Mouse (Mus musculus): ENCODE data around the gene Naa50. TPM values are rescaled to one million over a fixed set of nuclear protein-coding genes. Genes with fewer than 3 reads are reported as not detected.

The Naa50 gene
- total RNA-seq, 2 experiments from 2014 or later = 161 to 167 TPM

GRCm38 (mm10) chr16:44138979-44139535 is 573 bp upstream of the Naa50 start:
- intact Hi-C loops (cut with DNase I) = no loop called here
- peak; percentile 77 to 82 for DNase-seq

DNA sequence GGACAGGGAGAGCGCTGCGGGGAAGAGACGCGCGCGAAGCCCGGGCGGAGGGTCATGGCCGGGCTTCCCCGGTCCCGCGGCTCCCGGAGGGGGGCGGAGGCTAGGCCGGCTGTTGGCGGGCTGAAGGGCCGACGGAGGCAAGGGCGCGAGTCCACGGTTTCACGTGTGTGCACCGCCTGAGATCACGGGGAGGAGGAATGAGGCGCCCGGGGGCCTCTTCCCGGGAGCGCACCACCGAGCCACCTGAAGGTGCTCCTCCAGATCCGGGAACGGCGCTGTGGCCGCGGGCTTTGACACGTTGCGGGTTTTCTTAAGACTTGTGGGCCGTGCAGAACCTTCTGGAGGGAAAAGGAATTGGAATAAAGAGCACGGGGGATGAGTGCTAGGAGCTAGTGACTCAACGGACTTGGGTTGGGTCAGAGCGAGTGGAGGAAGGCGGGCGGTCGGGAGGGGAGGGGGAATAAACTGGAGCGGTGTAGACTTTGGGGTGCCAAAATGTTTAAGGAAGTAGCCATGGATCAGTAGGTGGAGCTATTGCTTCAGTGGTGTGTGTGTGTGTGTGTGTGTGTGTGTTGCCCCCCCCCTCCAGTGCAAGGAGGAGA is 657 bp downstream of the Naa50 start:
- intact Hi-C loops (cut with DNase I) = loop anchor here (2.0 kb wide), 2 partner anchors 33 to 99 kb away; partner anchors contain the start of gene Usf3

DNA sequence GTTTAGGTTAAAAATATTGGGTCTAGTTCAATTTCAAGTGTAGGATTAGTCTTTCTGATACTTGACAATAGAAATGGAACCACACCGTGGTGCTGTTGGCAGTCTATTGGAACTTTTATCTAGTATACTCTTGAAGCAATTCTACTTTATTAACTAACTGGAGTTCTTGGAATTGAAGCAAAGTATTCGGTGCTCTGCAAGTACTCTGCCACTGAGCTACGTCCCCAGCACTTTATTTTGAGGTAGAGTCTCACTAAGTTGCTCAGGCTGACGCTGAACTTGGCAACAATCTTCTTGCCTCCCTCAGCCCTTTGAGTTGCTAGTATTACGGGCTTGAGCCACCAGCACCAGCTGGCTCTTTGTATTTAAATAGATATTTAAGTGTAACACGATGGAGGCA is 1.9 kb downstream of the Naa50 start:
- intact Hi-C loops (cut with DNase I) = loop anchor here (2.0 kb wide), 2 partner anchors 31 to 97 kb away; partner anchors contain the start of gene Usf3

More for the DNA sequence above, 657 bp downstream of the Naa50 start:
- peak; percentile 70 to 77 for DNase-seq

GRCm38 (mm10) chr16:44149002-44149767 is 9.6 kb downstream of the Naa50 start:
- intact Hi-C loops (cut with DNase I) = no loop called here
- DNase-seq = no peak

More for the DNA sequence above, 1.9 kb downstream of the Naa50 start:
- DNase-seq = no peak

DNA sequence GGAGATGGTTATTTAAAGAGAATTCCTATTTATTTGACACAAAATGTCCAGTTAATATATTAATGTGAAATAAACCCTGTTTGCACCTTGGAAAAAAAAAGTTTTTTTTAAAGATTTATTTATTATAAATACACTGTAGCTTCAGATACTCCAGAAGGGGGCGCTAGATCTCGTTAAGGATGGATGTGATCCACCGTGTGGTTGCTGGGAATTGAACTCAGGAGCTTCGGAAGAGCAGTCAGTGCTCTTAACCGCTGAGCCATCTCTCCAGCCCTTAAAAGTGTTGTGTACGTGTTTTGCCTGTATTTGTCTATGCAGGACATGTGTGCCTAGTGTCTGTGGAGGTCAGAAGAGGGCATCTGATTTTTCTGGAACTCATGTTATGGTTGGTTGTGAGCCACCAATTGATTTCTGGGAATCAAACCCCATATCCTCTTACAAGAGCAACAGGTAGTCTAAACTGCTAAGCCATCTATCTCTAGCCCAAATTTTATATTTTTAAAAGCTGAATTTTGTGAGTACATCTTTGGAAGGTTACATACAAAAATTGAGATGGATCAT is 14.9 kb downstream of the Naa50 start:
- intact Hi-C loops (cut with DNase I) = no loop called here
- no peak for DNase-seq

DNA sequence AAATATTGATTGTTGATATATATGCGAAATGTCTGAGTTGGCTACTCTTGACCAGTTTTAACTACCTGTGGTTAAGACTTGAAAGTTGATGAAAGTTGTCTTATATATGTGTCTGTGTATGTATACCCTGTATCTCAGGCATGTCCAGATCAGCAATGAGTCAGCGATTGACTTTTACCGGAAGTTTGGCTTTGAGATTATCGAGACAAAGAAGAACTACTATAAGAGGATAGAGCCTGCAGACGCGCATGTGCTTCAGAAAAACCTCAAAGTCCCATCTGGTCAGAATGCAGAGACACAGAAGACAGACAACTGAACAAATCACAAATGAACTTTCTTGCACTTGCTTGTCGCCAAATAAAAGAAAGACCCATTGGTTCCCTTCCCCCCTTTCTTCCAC is 19.7 kb downstream of the Naa50 start:
- intact Hi-C loops (cut with DNase I) = no loop called here
- no peak for DNase-seq

- intact Hi-C loops (cut with DNase I) = no loop called here
- DNase-seq = no peak
Measured at GRCm38 (mm10) chr16:44163831-44164230, 24.2 kb downstream of the Naa50 start.

- intact Hi-C loops (cut with DNase I) = no loop called here
- DNase-seq = no peak
Measured at GRCm38 (mm10) chr16:44165182-44165581, 25.6 kb downstream of the Naa50 start.

- intact Hi-C loops (cut with DNase I) = no loop called here
- no peak for DNase-seq
Measured at GRCm38 (mm10) chr16:44168990-44169389, 29.4 kb downstream of the Naa50 start.

- intact Hi-C loops (cut with DNase I) = loop anchor here (2.0 kb wide), 2 partner anchors 32 to 66 kb away; no protein-coding TSS in a partner anchor
- DNase-seq = peak; percentile 94 to 98
Measured at GRCm38 (mm10) chr16:44172297-44173154, 32.9 kb downstream of the Naa50 start.

DNA sequence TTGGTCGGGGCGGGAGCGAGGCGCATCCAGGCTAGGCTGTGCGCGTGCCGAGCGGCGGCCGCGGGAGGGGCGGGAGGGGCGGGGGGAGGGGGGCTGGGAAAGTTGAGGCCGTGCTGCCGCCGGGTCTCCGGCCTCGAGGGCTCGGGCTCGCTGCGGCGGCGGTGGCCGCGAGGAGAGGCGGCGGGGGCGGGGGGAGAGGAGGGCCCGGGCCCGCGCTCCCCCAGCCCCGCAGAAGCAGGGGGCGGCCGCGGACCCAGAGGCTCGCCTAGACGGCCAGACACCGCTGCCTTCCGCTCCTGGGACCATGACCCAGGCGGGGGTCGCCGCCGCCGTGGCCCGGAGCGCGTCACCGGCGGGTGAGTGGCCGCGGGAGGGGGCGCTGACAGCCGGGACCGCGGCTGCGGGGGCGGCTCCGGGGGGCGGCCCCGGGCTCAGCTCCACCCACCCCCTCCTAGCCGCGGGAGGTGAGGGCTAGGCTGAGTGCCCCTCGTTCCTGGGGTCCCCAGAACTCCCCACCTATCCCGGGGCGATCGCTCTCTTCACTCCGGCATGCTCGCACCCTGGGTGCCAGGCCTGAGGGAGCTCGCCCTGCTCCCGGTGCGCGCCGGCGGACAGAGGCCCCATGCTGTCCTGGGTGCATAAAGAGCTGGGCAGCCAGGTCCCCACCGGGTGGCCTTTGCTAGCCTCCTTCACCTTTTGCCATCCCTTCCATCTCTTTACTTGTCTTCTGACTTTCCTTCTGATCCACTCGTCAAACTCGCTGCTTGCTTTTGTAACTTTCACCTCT is 33.7 kb downstream of the Naa50 start, which contains the start of gene Usf3:
Gene Usf3 (plus strand): TSS at position 92 of the 787 bp plus-strand sequence.
- DNase-seq = peak; percentile 47 to 62
- intact Hi-C loops (cut with DNase I) = loop anchor here (2.0 kb wide), 2 partner anchors 33 to 65 kb away; no protein-coding TSS in a partner anchor

- DNase-seq = no peak
- intact Hi-C loops (cut with DNase I) = loop anchor here (2.0 kb wide), 2 partner anchors 33 to 65 kb away; no protein-coding TSS in a partner anchor
Measured at GRCm38 (mm10) chr16:44173966-44174530, 34.4 kb downstream of the Naa50 start.

GRCm38 (mm10) chr16:44175001-44175400 is 35.4 kb downstream of the Naa50 start:
- intact Hi-C loops (cut with DNase I) = no loop called here
- DNase-seq = no peak

DNA sequence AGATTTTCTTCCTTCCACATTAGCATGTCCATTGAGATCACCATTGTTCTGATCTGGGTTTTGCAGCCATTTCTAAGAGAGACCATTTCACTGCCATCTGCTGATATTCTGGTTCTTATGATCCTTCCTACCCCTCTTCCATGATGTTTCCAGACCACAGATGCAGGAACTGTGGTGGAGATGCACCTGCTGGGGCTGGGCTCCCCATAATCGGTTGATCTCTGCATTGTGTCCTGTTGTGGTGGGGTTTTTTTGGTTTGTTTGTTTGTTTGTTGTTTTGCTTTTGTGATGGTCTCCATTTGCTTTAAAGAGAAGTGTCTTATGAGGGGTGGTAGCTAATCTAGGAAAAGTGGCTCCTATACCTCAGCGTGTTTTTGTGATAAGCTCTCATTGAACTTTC is 36.9 kb downstream of the Naa50 start:
- DNase-seq = no peak
- intact Hi-C loops (cut with DNase I) = no loop called here

DNA sequence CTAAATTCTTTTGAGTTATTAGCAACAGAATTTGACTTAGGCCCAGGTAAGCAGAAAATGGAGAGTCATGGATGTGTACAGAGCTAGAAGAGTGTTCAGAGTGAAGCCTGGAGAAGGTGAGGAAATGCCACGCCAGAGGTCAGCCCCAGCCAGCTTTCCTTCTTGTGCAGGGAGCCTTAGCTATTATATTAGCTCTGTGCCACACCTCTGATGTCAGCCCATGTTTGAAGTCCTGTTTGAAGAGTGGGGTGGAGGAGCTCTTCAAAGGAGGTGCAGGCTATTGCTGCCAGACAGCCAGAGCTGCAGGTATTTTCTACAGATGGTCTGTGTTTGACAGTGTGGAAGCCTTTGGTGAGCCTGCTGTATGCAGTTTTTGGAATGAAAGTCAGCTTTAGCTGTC is 38.9 kb downstream of the Naa50 start:
- intact Hi-C loops (cut with DNase I) = no loop called here
- DNase-seq = no peak

- no peak for DNase-seq
- intact Hi-C loops (cut with DNase I) = no loop called here
Measured at GRCm38 (mm10) chr16:44182597-44182996, 43.0 kb downstream of the Naa50 start.

- DNase-seq = no peak
- intact Hi-C loops (cut with DNase I) = no loop called here
Measured at GRCm38 (mm10) chr16:44184769-44185168, 45.1 kb downstream of the Naa50 start.

DNA sequence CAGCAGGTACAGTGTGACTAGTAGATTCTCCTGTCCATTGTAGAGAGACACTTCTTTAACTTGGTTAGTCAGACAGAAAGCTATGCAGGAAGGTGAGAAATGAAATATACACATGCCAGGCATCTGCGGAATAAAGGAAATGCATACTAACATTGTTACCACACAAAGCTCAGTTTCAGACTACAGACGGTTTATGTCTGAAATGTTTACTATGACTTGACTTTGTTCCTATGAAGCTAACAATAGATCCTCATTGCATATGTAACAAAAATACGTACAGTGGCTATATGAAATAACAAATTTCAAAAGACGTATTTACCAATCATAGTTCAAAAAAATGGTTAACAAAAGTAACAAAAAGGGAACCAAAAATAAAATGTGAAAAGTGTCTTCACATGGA is 47.5 kb downstream of the Naa50 start:
- intact Hi-C loops (cut with DNase I) = no loop called here
- no peak for DNase-seq

DNA sequence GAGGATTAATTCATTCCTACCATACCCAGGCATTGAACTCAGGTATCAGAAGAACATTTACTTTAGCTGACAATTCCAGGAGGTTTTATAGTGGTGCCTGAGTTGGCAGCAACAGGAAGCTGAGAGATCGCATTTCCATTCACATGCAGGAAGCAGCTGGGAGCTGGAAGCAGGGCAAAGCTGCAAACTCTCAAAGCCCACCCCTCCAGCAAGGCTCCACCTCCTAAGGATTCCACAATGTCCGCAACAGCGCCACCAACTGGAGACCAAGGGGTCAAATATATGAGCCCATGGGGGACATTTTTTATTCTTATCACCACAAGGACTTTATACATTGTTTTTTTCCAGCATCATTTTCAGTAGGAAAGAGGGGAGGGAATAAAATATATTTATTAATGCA is 49.1 kb downstream of the Naa50 start:
- intact Hi-C loops (cut with DNase I) = no loop called here
- DNase-seq = no peak

Measured in gastrocnemius, postnatal 36 days (tissue).